Mouse (Mus musculus) midbrain, embryonic 13.5 days (tissue): ENCODE data around the gene Kcnj15. TPM values are rescaled to one million over a fixed set of nuclear protein-coding genes. Genes with fewer than 3 reads are reported as not detected.

Experiments
- ATAC-seq: fragments of 200-750 bp; cut with Nextera tagmentation; 2 replicates; pipeline ENCODE4 v1.8.0; 2017; ENCODE audit warnings: mild to moderate bottlenecking, moderate TSS enrichment, moderate library complexity
- H3K27ac ChIP-seq: fragments of 300-500 bp; sonication (generic); 2 replicates; pipeline ENCODE4 v1.5.1; 2015; ENCODE audit warnings: inconsistent platforms, mild to moderate bottlenecking, moderate library complexity
- H3K27me3 ChIP-seq: fragments of 300-500 bp; sonication (generic); 2 replicates; pipeline ENCODE4 v1.6.1; 2015; ENCODE audit warnings: mild to moderate bottlenecking, inconsistent platforms
- H3K36me3 ChIP-seq: fragments of 300-500 bp; sonication (generic); 2 replicates; pipeline ENCODE4 v1.6.1; 2015; ENCODE audit warnings: mild to moderate bottlenecking, inconsistent platforms
- H3K4me1 ChIP-seq: fragments of 300-500 bp; sonication (generic); replicated peaks from 2 replicates; pipeline ENCODE4 v1.6.1; 2015; ENCODE audit warnings: inconsistent platforms
- H3K4me2 ChIP-seq: fragments of 300-500 bp; sonication (generic); replicated peaks from 2 replicates; pipeline ENCODE4 v1.6.1; 2015; ENCODE audit warnings: moderate library complexity, mild to moderate bottlenecking, inconsistent platforms
- H3K4me3 ChIP-seq: fragments of 300-500 bp; sonication (generic); replicated peaks from 2 replicates; pipeline ENCODE4 v1.5.1; 2015; ENCODE audit warnings: mild to moderate bottlenecking, inconsistent platforms
- H3K9ac ChIP-seq: fragments of 300-500 bp; sonication (generic); replicated peaks from 2 replicates; pipeline ENCODE4 v1.6.1; 2015; ENCODE audit warnings: mild to moderate bottlenecking, inconsistent platforms
- H3K9me3 ChIP-seq: fragments of 300-500 bp; sonication (generic); 2 replicates; pipeline ENCODE4 v1.6.1; 2016; ENCODE audit warnings: mild to moderate bottlenecking, inconsistent platforms
- WGBS: fragments of 180-500 bp; shearing (Covaris S2); methylation state at CpG from one replicate; pipeline ENCODE4 v1.1.7; 2015; 5-methylcytosine and 5-hydroxymethylcytosine counted together
- polyA plus RNA-seq: library from polyadenylated mRNA; unstranded; fragments of >200 nt; fragmentation: Nextera tagmentation; extraction: Ambion mirVana; gene quantifications from 2 replicates; pipeline ENCODE4 v1.2.1, GENCODE M21; 2015

The Kcnj15 gene
- polyA plus RNA-seq, 1 experiment from 2014 or later: 0.04 TPM

- H3K4me1 ChIP-seq: no peaks in the 10 kb centered on the region
- no peak for ATAC-seq
- H3K27me3 ChIP-seq: no peaks in the 10 kb centered on the region
- no peak overlapping the region for H3K4me2 ChIP-seq
- H3K27ac ChIP-seq: no peak overlapping the region
- no peak overlapping the region for H3K4me3 ChIP-seq
- H3K9me3 ChIP-seq: no peaks in the 10 kb centered on the region
- WGBS: 92% methylated on average over 10 of the region's 10 CpGs
- no peak overlapping the region for H3K9ac ChIP-seq
- H3K36me3 ChIP-seq: no peaks in the 10 kb centered on the region
These were observed 26.0 kb downstream of the Kcnj15 start for GRCm38 (mm10) chr16:95283369-95283768.

GRCm38 (mm10) chr16:95284085-95284727 is 26.8 kb downstream of the Kcnj15 start:
- Histone ChIP-seq H3K36me3 (no peaks in the 10 kb centered on the region), H3K9ac (no peak overlapping the region), H3K4me3 (no peak overlapping the region), H3K27ac (no peak overlapping the region), H3K4me2 (no peak overlapping the region), H3K27me3 (no peaks in the 10 kb centered on the region), H3K4me1 (no peaks in the 10 kb centered on the region), H3K9me3 (no peaks in the 10 kb centered on the region)
- no peak for ATAC-seq
- WGBS: 85% methylated on average over 12 of the region's 12 CpGs

- Histone ChIP-seq H3K9ac (no peak overlapping the region), H3K4me1 (no peaks in the 10 kb centered on the region), H3K4me3 (no peak overlapping the region), H3K27me3 (no peaks in the 10 kb centered on the region), H3K4me2 (no peak overlapping the region), H3K27ac (no peak overlapping the region), H3K36me3 (no peaks in the 10 kb centered on the region), H3K9me3 (no peaks in the 10 kb centered on the region)
- ATAC-seq: no peak
- WGBS: 91% methylated on average over 4 of the region's 4 CpGs
These were observed 27.7 kb downstream of the Kcnj15 start for GRCm38 (mm10) chr16:95285043-95285442.

- no peaks in the 10 kb centered on the region for H3K9me3 ChIP-seq
- no peak for ATAC-seq
- no peak overlapping the region for H3K9ac ChIP-seq
- no peaks in the 10 kb centered on the region for H3K4me1 ChIP-seq
- no peaks in the 10 kb centered on the region for H3K36me3 ChIP-seq
- no peak overlapping the region for H3K27ac ChIP-seq
- WGBS: 94% methylated on average over 4 of the region's 4 CpGs
- no peaks in the 10 kb centered on the region for H3K27me3 ChIP-seq
- no peak overlapping the region for H3K4me2 ChIP-seq
- no peak overlapping the region for H3K4me3 ChIP-seq
These were observed 28.4 kb downstream of the Kcnj15 start for GRCm38 (mm10) chr16:95285767-95286166.

- no peaks in the 10 kb centered on the region for H3K9me3 ChIP-seq
- 67% methylated on average over 2 of the region's 2 CpGs for WGBS
- H3K9ac ChIP-seq: no peak overlapping the region
- H3K27me3 ChIP-seq: no peaks in the 10 kb centered on the region
- no peak for ATAC-seq
- no peak overlapping the region for H3K27ac ChIP-seq
- H3K4me1 ChIP-seq: no peaks in the 10 kb centered on the region
- H3K4me2 ChIP-seq: no peak overlapping the region
- H3K36me3 ChIP-seq: no peaks in the 10 kb centered on the region
- H3K4me3 ChIP-seq: no peak overlapping the region
These were observed 30.3 kb downstream of the Kcnj15 start for GRCm38 (mm10) chr16:95287656-95288055.

GRCm38 (mm10) chr16:95289375-95289774 is 32.0 kb downstream of the Kcnj15 start:
- no peak overlapping the region for H3K4me2 ChIP-seq
- no peak overlapping the region for H3K9ac ChIP-seq
- no peak overlapping the region for H3K27ac ChIP-seq
- H3K4me3 ChIP-seq: no peak overlapping the region
- no peaks in the 10 kb centered on the region for H3K27me3 ChIP-seq
- 81% methylated on average over 3 of the region's 3 CpGs for WGBS
- H3K36me3 ChIP-seq: no peaks in the 10 kb centered on the region
- no peaks in the 10 kb centered on the region for H3K9me3 ChIP-seq
- H3K4me1 ChIP-seq: no peaks in the 10 kb centered on the region
- ATAC-seq: no peak

GRCm38 (mm10) chr16:95291450-95292101 is 34.2 kb downstream of the Kcnj15 start:
- no peaks in the 10 kb centered on the region for H3K36me3 ChIP-seq
- no peaks in the 10 kb centered on the region for H3K27me3 ChIP-seq
- H3K4me2 ChIP-seq: no peak overlapping the region
- no peak for ATAC-seq
- WGBS: 73% methylated on average over 10 of the region's 10 CpGs
- no peak overlapping the region for H3K4me3 ChIP-seq
- H3K9me3 ChIP-seq: no peaks in the 10 kb centered on the region
- H3K9ac ChIP-seq: no peak overlapping the region
- no peaks in the 10 kb centered on the region for H3K4me1 ChIP-seq
- no peak overlapping the region for H3K27ac ChIP-seq

GRCm38 (mm10) chr16:95292843-95293505 is 35.6 kb downstream of the Kcnj15 start:
- H3K4me1 ChIP-seq: no peaks in the 10 kb centered on the region
- no peak overlapping the region for H3K4me3 ChIP-seq

GRCm38 (mm10) chr16:95297651-95298050 is 40.3 kb downstream of the Kcnj15 start:
- H3K9me3 ChIP-seq: no peaks in the 10 kb centered on the region
- WGBS: 76% methylated on average over 3 of the region's 3 CpGs
- no peak for ATAC-seq
- H3K27me3 ChIP-seq: no peaks in the 10 kb centered on the region
- no peak overlapping the region for H3K27ac ChIP-seq
- no peak overlapping the region for H3K9ac ChIP-seq
- no peaks in the 10 kb centered on the region for H3K36me3 ChIP-seq
- H3K4me2 ChIP-seq: no peak overlapping the region
- H3K4me3 ChIP-seq: no peak overlapping the region
- no peaks in the 10 kb centered on the region for H3K4me1 ChIP-seq

More at GRCm38 (mm10) chr16:95292843-95293505, 35.6 kb downstream of the Kcnj15 start:
- Histone ChIP-seq H3K9ac (no peak overlapping the region), H3K27ac (no peak overlapping the region), H3K27me3 (no peaks in the 10 kb centered on the region), H3K4me2 (no peak overlapping the region), H3K36me3 (no peaks in the 10 kb centered on the region), H3K9me3 (no peaks in the 10 kb centered on the region)
- no peak for ATAC-seq
- WGBS: 87% methylated on average over 14 of the region's 14 CpGs

- Histone ChIP-seq H3K27me3 (no peaks in the 10 kb centered on the region), H3K4me2 (no peak overlapping the region), H3K4me1 (no peaks in the 10 kb centered on the region), H3K36me3 (no peaks in the 10 kb centered on the region), H3K27ac (no peak overlapping the region), H3K4me3 (no peak overlapping the region), H3K9me3 (no peaks in the 10 kb centered on the region), H3K9ac (no peak overlapping the region)
- ATAC-seq: no peak
- WGBS: 89% methylated on average over 3 of the region's 3 CpGs
These were observed 44.3 kb downstream of the Kcnj15 start for GRCm38 (mm10) chr16:95301667-95302066.

GRCm38 (mm10) chr16:95303676-95304075 is 46.3 kb downstream of the Kcnj15 start:
- Histone ChIP-seq H3K27ac (no peak overlapping the region), H3K27me3 (no peaks in the 10 kb centered on the region), H3K9ac (no peak overlapping the region), H3K4me2 (no peak overlapping the region), H3K36me3 (no peaks in the 10 kb centered on the region), H3K4me1 (no peaks in the 10 kb centered on the region), H3K4me3 (no peak overlapping the region), H3K9me3 (no peaks in the 10 kb centered on the region)
- WGBS: 84% methylated on average over 9 of the region's 9 CpGs
- no peak for ATAC-seq

GRCm38 (mm10) chr16:95307823-95308360 is 50.5 kb downstream of the Kcnj15 start:
- H3K9me3 ChIP-seq: no peaks in the 10 kb centered on the region
- no peak overlapping the region for H3K4me2 ChIP-seq
- H3K36me3 ChIP-seq: no peaks in the 10 kb centered on the region
- H3K4me3 ChIP-seq: no peak overlapping the region
- no peak overlapping the region for H3K9ac ChIP-seq
- H3K4me1 ChIP-seq: no peaks in the 10 kb centered on the region
- 90% methylated on average over 3 of the region's 3 CpGs for WGBS
- no peak for ATAC-seq
- H3K27ac ChIP-seq: no peak overlapping the region
- H3K27me3 ChIP-seq: no peaks in the 10 kb centered on the region
